Mouse (Mus musculus): ENCODE results near the gene Padi4. TPM values are rescaled to one million over a fixed set of nuclear protein-coding genes. Genes with fewer than 3 reads are reported as not detected.

Gene Padi4
- total and polyA plus RNA-seq, 3 experiments: 0.02 TPM; not detected in 2

DNA sequence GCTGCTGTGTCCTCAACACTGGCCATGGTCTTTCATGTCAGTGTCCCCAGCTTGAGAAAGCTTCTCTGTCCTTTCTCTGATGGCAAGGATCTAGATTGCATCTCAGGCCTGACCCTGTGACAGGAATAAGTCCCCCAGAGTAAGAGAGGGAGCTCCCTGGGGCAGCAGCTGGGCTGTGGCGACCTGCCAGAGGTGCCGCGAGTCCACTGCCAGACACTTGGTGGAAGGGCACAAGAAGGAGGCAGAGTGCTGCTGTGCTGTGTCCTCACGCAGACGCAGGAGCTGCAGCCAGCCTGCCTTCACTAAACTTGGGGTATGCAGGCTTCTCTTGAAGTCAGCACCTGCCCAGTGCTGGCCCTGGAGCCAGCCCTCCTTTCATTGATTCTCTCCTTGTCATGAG lies 62.7 kb downstream of the Padi4 start:
- ATAC-seq (ENCODE audit: extremely low read depth, insufficient number of reproducible peaks, low FRiP score, poor library complexity, severe bottlenecking): no peak
- DNase-seq (ENCODE audit: low spot score): no peak
- TF ChIP-seq TAL1 (conservative IDR thresholded peaks at IDR 0.05; ENCODE audit: low read depth, low read length) (no peak), GATA1 (IDR thresholded peaks at IDR 0.05; ENCODE audit: borderline replicate concordance, low read length) (no peak)
- H3K27me3 ChIP-seq (ENCODE audit: insufficient read depth, low read length): no peaks in the 10 kb centered on the region
- no peak overlapping the region for H3K4me3 ChIP-seq (ENCODE audit: low read depth, low read length)
- peaks cover 89% of the 10 kb centered on the region for H3K4me1 ChIP-seq (ENCODE audit: insufficient read depth, low read depth, low read length)
- no peaks in the 10 kb centered on the region for H3K9me3 ChIP-seq (replicated peaks)
- H3K36me3 ChIP-seq (replicated peaks): peaks cover 98% of the 10 kb centered on the region

DNA sequence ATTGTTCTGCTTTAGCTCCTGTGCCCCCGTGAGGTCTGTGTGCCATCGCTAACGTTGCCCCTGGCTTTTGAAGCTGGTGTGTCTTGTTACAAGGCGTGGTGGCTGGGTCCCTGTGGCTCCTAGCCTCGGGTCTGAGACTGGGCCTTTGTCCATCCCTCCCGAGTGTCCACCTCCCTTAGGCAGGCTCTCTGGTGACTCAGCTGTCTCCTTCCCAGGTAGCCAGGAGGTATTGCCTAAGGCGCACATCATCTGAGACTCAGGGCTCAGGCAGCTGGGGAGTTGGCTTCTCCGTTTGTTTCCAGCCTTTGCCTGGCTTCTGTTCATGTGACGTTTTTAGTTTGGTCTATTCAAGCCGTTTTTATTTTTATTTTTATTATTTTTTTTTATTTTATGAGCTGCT lies 63.3 kb downstream of the Padi4 start:
- peaks cover 98% of the 10 kb centered on the region for H3K36me3 ChIP-seq (replicated peaks)
- DNase-seq (ENCODE audit: low spot score): no peak
- no peaks in the 10 kb centered on the region for H3K27me3 ChIP-seq (ENCODE audit: insufficient read depth, low read length)
- H3K4me3 ChIP-seq (ENCODE audit: low read depth, low read length): no peak overlapping the region; the same call in 1 of the 2 replicates
- H3K4me1 ChIP-seq (ENCODE audit: insufficient read depth, low read depth, low read length): peaks cover 91% of the 10 kb centered on the region
- no peak for ATAC-seq (ENCODE audit: extremely low read depth, insufficient number of reproducible peaks, low FRiP score, poor library complexity, severe bottlenecking)
- H3K9me3 ChIP-seq (replicated peaks): no peaks in the 10 kb centered on the region
- TF ChIP-seq POLR2AphosphoS5 (IDR thresholded peaks at IDR 0.05; ENCODE audit: insufficient replicate concordance, low read depth, low read length) (no peak), GATA2 (IDR thresholded peaks at IDR 0.05; ENCODE audit: borderline replicate concordance, low read depth, low read length) (no peak), GATA1 (IDR thresholded peaks at IDR 0.05; ENCODE audit: borderline replicate concordance, low read length) (no peak), TAL1 (conservative IDR thresholded peaks at IDR 0.05; ENCODE audit: low read depth, low read length) (no peak), CTCF (IDR thresholded peaks at IDR 0.05; ENCODE audit: low read depth, low read length) (no peak)

DNA sequence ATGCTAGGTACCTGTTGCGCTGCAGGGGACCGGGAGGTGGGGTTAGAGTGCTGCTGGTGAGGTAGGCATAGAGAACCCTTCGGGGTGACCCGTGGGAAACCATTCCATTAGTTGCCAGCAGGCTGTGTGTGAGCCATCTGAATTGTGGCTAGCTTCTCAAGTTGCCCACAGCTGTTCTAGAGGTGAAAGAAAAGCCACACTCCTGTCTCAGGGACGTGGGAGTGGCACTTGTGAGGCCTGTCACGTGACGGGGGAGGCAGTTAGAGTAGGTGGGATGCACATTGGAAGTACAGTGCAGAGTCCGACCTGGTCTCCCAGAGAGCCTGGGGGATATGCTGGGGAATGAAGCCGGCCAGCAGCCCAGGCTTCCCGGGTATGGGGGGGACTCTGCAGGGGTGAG lies 64.4 kb downstream of the Padi4 start:
- no peak overlapping the region for H3K4me3 ChIP-seq (ENCODE audit: low read depth, low read length)
- no peaks in the 10 kb centered on the region for H3K9me3 ChIP-seq (replicated peaks)
- DNase-seq (ENCODE audit: low spot score): no peak
- peaks cover 96% of the 10 kb centered on the region for H3K4me1 ChIP-seq (ENCODE audit: insufficient read depth, low read depth, low read length)
- ATAC-seq (ENCODE audit: extremely low read depth, insufficient number of reproducible peaks, low FRiP score, poor library complexity, severe bottlenecking): no peak
- no peaks in the 10 kb centered on the region for H3K27me3 ChIP-seq (ENCODE audit: insufficient read depth, low read length)
- H3K36me3 ChIP-seq (replicated peaks): peaks cover 98% of the 10 kb centered on the region
- TF ChIP-seq TAL1 (conservative IDR thresholded peaks at IDR 0.05; ENCODE audit: low read depth, low read length): no peak
- no peak for TF ChIP-seq GATA1 (IDR thresholded peaks at IDR 0.05; ENCODE audit: borderline replicate concordance, low read length)
- no peak for TF ChIP-seq GATA2 (IDR thresholded peaks at IDR 0.05; ENCODE audit: borderline replicate concordance, low read depth, low read length)
- no peak for TF ChIP-seq POLR2AphosphoS5 (IDR thresholded peaks at IDR 0.05; ENCODE audit: insufficient replicate concordance, low read depth, low read length)
- TF ChIP-seq CTCF (IDR thresholded peaks at IDR 0.05; ENCODE audit: low read depth, low read length): no peak

DNA sequence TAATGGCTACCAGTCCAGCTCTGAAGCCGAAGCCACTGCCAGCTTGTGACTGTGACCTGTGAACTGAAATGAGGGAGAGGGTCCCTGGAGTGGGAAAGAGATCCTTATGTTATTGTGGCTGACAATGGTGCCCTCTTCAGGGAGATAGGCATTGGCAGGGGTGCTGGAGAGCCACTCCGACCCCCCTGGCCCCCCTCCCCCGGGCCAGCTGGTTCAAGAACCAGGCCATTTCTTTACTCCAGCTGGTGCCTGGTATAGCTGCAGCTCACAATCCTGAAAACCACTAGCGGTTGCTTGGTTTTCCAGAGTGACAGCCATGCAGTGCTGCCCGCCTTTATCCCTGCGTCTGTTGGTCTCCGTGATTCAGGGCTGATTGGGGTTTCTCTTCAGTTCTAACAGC lies 64.9 kb downstream of the Padi4 start:
- no peak overlapping the region for H3K4me3 ChIP-seq (ENCODE audit: low read depth, low read length)
- peaks cover 96% of the 10 kb centered on the region for H3K4me1 ChIP-seq (ENCODE audit: insufficient read depth, low read depth, low read length)
- TF ChIP-seq TAL1 (conservative IDR thresholded peaks at IDR 0.05; ENCODE audit: low read depth, low read length) (no peak), POLR2AphosphoS5 (IDR thresholded peaks at IDR 0.05; ENCODE audit: insufficient replicate concordance, low read depth, low read length) (no peak), CTCF (IDR thresholded peaks at IDR 0.05; ENCODE audit: low read depth, low read length) (no peak), GATA2 (IDR thresholded peaks at IDR 0.05; ENCODE audit: borderline replicate concordance, low read depth, low read length) (no peak)
- H3K27me3 ChIP-seq (ENCODE audit: insufficient read depth, low read length): no peaks in the 10 kb centered on the region
- ATAC-seq (ENCODE audit: extremely low read depth, insufficient number of reproducible peaks, low FRiP score, poor library complexity, severe bottlenecking) (no peak), DNase-seq (ENCODE audit: low spot score) (no peak)
- no peaks in the 10 kb centered on the region for H3K9me3 ChIP-seq (replicated peaks)
- peaks cover 98% of the 10 kb centered on the region for H3K36me3 ChIP-seq (replicated peaks)

DNA sequence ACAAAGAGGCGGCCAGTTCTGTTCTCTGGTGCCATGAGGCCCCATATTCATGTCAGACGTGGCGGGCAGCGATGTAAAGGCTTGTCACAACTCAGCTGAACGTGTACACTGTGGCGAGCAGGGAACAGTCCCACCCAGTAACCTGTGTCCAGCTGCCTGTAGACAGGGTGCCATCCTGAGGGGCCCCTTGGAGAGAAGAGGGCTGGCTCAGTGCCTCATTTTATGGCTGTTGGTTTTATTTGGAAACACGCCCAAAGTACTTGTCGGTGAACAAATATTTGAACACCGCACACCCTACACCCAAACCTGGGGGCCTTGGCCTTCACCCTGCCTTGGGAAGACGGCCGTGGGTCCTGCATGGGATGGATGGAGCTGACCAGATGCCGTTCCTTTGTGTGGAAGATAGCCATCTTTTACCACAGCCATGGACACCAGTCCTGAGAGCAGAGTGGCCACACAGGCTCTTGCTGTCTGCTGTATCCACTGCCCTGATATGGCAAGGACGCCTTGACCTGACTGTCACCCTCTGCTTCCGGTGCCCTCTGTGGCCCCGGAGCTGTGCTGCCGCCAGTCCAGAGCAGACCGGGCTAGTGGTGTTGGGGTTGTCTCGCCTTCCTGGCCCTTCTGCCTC lies 65.6 kb downstream of the Padi4 start:
- TF ChIP-seq GATA2 (IDR thresholded peaks at IDR 0.05; ENCODE audit: borderline replicate concordance, low read depth, low read length): no peak
- TF ChIP-seq GATA1 (IDR thresholded peaks at IDR 0.05; ENCODE audit: borderline replicate concordance, low read length): no peak
- TF ChIP-seq CTCF (IDR thresholded peaks at IDR 0.05; ENCODE audit: low read depth, low read length): no peak
- no peak for TF ChIP-seq POLR2AphosphoS5 (IDR thresholded peaks at IDR 0.05; ENCODE audit: insufficient replicate concordance, low read depth, low read length)
- TF ChIP-seq TAL1 (conservative IDR thresholded peaks at IDR 0.05; ENCODE audit: low read depth, low read length): no peak
- no peak for DNase-seq (ENCODE audit: low spot score)
- Histone ChIP-seq H3K27me3 (ENCODE audit: insufficient read depth, low read length) (no peaks in the 10 kb centered on the region), H3K9me3 (replicated peaks) (no peaks in the 10 kb centered on the region), H3K4me3 (ENCODE audit: low read depth, low read length) (peak overlapping the region; percentile 34; the same call in 1 of the 2 replicates), H3K36me3 (replicated peaks) (peaks cover 98% of the 10 kb centered on the region), H3K4me1 (ENCODE audit: insufficient read depth, low read depth, low read length) (peaks cover 96% of the 10 kb centered on the region)
- ATAC-seq (ENCODE audit: extremely low read depth, insufficient number of reproducible peaks, low FRiP score, poor library complexity, severe bottlenecking): no peak

DNA sequence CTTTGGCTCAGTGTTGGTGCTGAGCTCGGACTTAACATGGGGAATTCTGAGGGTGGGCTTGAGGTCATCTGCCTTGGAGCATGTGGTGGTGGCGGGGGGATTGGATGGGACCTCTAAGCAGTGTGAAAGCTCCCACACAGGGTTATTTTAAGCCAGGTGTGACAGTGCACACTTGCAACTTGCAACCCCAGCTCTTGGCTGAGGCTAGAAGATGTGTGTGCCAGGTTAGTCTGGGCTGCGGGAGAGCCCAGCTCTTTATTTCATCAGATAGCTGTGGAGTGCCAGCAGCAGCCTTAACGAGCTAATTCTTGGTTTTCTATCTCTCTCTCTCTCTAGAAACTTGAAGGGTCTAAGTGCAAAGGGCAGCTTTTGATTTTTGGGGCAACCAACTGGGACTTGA lies 66.4 kb downstream of the Padi4 start:
- ATAC-seq (ENCODE audit: extremely low read depth, insufficient number of reproducible peaks, low FRiP score, poor library complexity, severe bottlenecking) (no peak), DNase-seq (ENCODE audit: low spot score) (no peak)
- Histone ChIP-seq H3K4me3 (ENCODE audit: low read depth, low read length) (no peak overlapping the region; the same call in 1 of the 2 replicates), H3K27me3 (ENCODE audit: insufficient read depth, low read length) (no peaks in the 10 kb centered on the region), H3K9me3 (replicated peaks) (no peaks in the 10 kb centered on the region), H3K4me1 (ENCODE audit: insufficient read depth, low read depth, low read length) (peaks cover 92% of the 10 kb centered on the region), H3K36me3 (replicated peaks) (peaks cover 97% of the 10 kb centered on the region)
- TF ChIP-seq TAL1 (conservative IDR thresholded peaks at IDR 0.05; ENCODE audit: low read depth, low read length) (no peak), GATA1 (IDR thresholded peaks at IDR 0.05; ENCODE audit: borderline replicate concordance, low read length) (no peak), GATA2 (IDR thresholded peaks at IDR 0.05; ENCODE audit: borderline replicate concordance, low read depth, low read length) (no peak), POLR2AphosphoS5 (IDR thresholded peaks at IDR 0.05; ENCODE audit: insufficient replicate concordance, low read depth, low read length) (no peak), CTCF (IDR thresholded peaks at IDR 0.05; ENCODE audit: low read depth, low read length) (no peak)

Measured in G1E (cell line).